Mouse (Mus musculus) mouse embryonic stem cell (cell line): Measurements from ENCODE around the gene Gm1330.
"Not testable (repeated sequence)": the region's sequence is repeated elsewhere in the genome, so short reads cannot be mapped to it uniquely, and the experiment has no call there.

Experiments
- in situ Hi-C, 2 experiments: fragments of 300-500 bp; cut with MboI; formaldehyde crosslinking; loops; 1 replicate in 1 of 2; 3 replicates in 1 of 2; pipeline ENCODE4 v1.14.3; 2019 to 2020; ENCODE audit warnings: low sequenced_read_pairs in 2 of 2, low pct_unique_long_range_greater_than_20kb in 1 of 2, mixed read lengths in 1 of 2; ENCODE audit not compliant: unreplicated experiment in 1 of 2

Gm1330 gene

GRCm38 (mm10) chr2:149003151-149003550, at the start of gene Gm1330:
Gene Gm1330 (minus strand): TSS chr2:149003251.
- in situ Hi-C loops, result no loop called here

GRCm38 (mm10) chr2:149017137-149017536, 14.1 kb upstream of the Gm1330 start, which contains the start of gene Gm10750:
Gene Gm10750 (minus strand): TSS chr2:149017237.
- in situ Hi-C loops, result not testable (repeated sequence)

- in situ Hi-C loops, result no loop called here
Measured at GRCm38 (mm10) chr2:149004826-149005225, 1.8 kb upstream of the Gm1330 start.

GRCm38 (mm10) chr2:148995133-148995532, 7.9 kb downstream of the Gm1330 start:
- in situ Hi-C loops, result no loop called here
